Comparison of ENCODE assay signal across 8 mouse cellular contexts in genomic region chr3:69127693-69128092, GRCm38 (mm10). TPM values are rescaled to one million over a fixed set of nuclear protein-coding genes. Genes with fewer than 3 reads are reported as not detected.
DNase-seq lines count a peak whose midpoint lies in the region; ATAC-seq and TF ChIP-seq lines count a peak whose summit lies in the region.

No protein-coding gene starts in this region.

- TF ChIP-seq POLR2A in bone marrow, adult 2 months (IDR thresholded peaks at IDR 0.05; ENCODE audit: borderline replicate concordance, control insufficient read depth, low read depth, low read length): no peak

- ATAC-seq in heart, embryonic 14.5 days (ENCODE audit: insufficient number of reproducible peaks, insufficient read depth, low FRiP score, low read depth): no peak
- ATAC-seq in hindbrain, embryonic 12.5 days (ENCODE audit: low FRiP score): no peak
- ATAC-seq in liver, embryonic 13.5 days (ENCODE audit: low read depth): no peak
- no peak for ATAC-seq in neural tube, embryonic 15.5 days (ENCODE audit: low FRiP score)
- no peak for ATAC-seq in activated CD4-positive, CD25-positive, alpha-beta regulatory T cell, adult 4 months

- WGBS in heart, embryonic 14.5 days: 9% methylated on average over 9 of the region's 9 CpGs
- 6% methylated on average over 9 of the region's 9 CpGs for WGBS in bone marrow, adult 2 months
- WGBS in hindbrain, embryonic 12.5 days: 6% methylated on average over 9 of the region's 9 CpGs
- WGBS in liver, embryonic 13.5 days (ENCODE audit: insufficient replicate concordance): 9% methylated on average over 9 of the region's 9 CpGs
- WGBS in neural tube, embryonic 15.5 days: 5% methylated on average over 9 of the region's 9 CpGs

- H3K4me3 ChIP-seq in heart, embryonic 14.5 days (ENCODE audit: control insufficient read depth in 1 of 2, insufficient read depth in 1 of 2, low read depth in 1 of 2, low read length in 2 of 2): peak overlapping the region; percentile 77 to 95; a peak in 3 of 4 replicates
- H3K4me3 ChIP-seq in bone marrow, adult 2 months (replicated peaks; ENCODE audit: control insufficient read depth, low read depth, low read length): peak overlapping the region; percentile 79
- H3K4me3 ChIP-seq in hindbrain, embryonic 12.5 days: peak overlapping the region; percentile 96
- H3K4me3 ChIP-seq in liver, embryonic 13.5 days (replicated peaks): peak overlapping the region; percentile 95
- peak overlapping the region; percentile 93 for H3K4me3 ChIP-seq in neural tube, embryonic 15.5 days (replicated peaks)

- TF ChIP-seq CTCF in bone marrow, adult 2 months (IDR thresholded peaks at IDR 0.05; ENCODE audit: control insufficient read depth, insufficient read depth, low read length): no peak

- H3K9me3 ChIP-seq in heart, embryonic 14.5 days (ENCODE audit: control insufficient read depth, low read length): no peaks in the 10 kb centered on the region
- H3K9me3 ChIP-seq in hindbrain, embryonic 12.5 days (replicated peaks): no peaks in the 10 kb centered on the region
- H3K9me3 ChIP-seq in liver, embryonic 13.5 days (replicated peaks): no peaks in the 10 kb centered on the region
- H3K9me3 ChIP-seq in neural tube, embryonic 15.5 days (replicated peaks): no peaks in the 10 kb centered on the region

- peak overlapping the region in 1 of 2 experiments; percentile 95; a peak in 3 of 4 replicates for H3K27ac ChIP-seq in heart, embryonic 14.5 days (replicated peaks in 1 of 2; ENCODE audit: control insufficient read depth in 1 of 2, insufficient read depth in 1 of 2, low read depth in 2 of 2, low read length in 2 of 2)
- H3K27ac ChIP-seq in bone marrow, adult 2 months (ENCODE audit: control insufficient read depth, insufficient read depth, low read depth, low read length, poor library complexity): no peak overlapping the region; the same call in 1 of the 2 replicates
- no peak overlapping the region for H3K27ac ChIP-seq in hindbrain, embryonic 12.5 days
- peak overlapping the region; percentile 89 for H3K27ac ChIP-seq in liver, embryonic 13.5 days
- H3K27ac ChIP-seq in neural tube, embryonic 15.5 days (replicated peaks): no peak overlapping the region; the same call in 1 of the 2 replicates

- peaks cover 2 to 16% of the 10 kb centered on the region in 2 experiments; a peak in 3 of 4 replicates for H3K4me1 ChIP-seq in heart, embryonic 14.5 days (ENCODE audit: control insufficient read depth in 2 of 2, insufficient read depth in 2 of 2, low read length in 2 of 2)
- H3K4me1 ChIP-seq in bone marrow, adult 2 months (ENCODE audit: control insufficient read depth, insufficient read depth, low read length): peaks cover 1% of the 10 kb centered on the region; the same call in 1 of the 2 replicates
- H3K4me1 ChIP-seq in hindbrain, embryonic 12.5 days: peaks cover 11% of the 10 kb centered on the region; the same call in 1 of the 2 replicates
- peaks cover 24% of the 10 kb centered on the region for H3K4me1 ChIP-seq in liver, embryonic 13.5 days (replicated peaks)
- H3K4me1 ChIP-seq in neural tube, embryonic 15.5 days: peaks cover 23% of the 10 kb centered on the region

- H3K27me3 ChIP-seq in heart, embryonic 14.5 days (ENCODE audit: control insufficient read depth, insufficient read depth, low read length): no peaks in the 10 kb centered on the region
- H3K27me3 ChIP-seq in hindbrain, embryonic 12.5 days: no peaks in the 10 kb centered on the region
- H3K27me3 ChIP-seq in liver, embryonic 13.5 days: no peaks in the 10 kb centered on the region
- no peaks in the 10 kb centered on the region for H3K27me3 ChIP-seq in neural tube, embryonic 15.5 days (replicated peaks)

- DNase-seq in heart, adult 11 months: no peak
- no peak for DNase-seq in liver, embryonic 13.5 days
- no peak for DNase-seq in adrenal gland, adult 18-20 months (ENCODE audit: low spot score in 2 of 2)

- H3K9ac ChIP-seq in heart, embryonic 14.5 days (ENCODE audit: low read length): peak overlapping the region; percentile 96
- H3K9ac ChIP-seq in hindbrain, embryonic 12.5 days: no peak overlapping the region; the same call in 1 of the 2 replicates
- peak overlapping the region; percentile 97 for H3K9ac ChIP-seq in liver, embryonic 13.5 days
- H3K9ac ChIP-seq in neural tube, embryonic 15.5 days (replicated peaks): peak overlapping the region; percentile 93

- H3K36me3 ChIP-seq in heart, embryonic 14.5 days (ENCODE audit: control insufficient read depth, insufficient read depth, low read length): no peaks in the 10 kb centered on the region
- no peaks in the 10 kb centered on the region for H3K36me3 ChIP-seq in hindbrain, embryonic 12.5 days
- no peaks in the 10 kb centered on the region for H3K36me3 ChIP-seq in liver, embryonic 13.5 days
- H3K36me3 ChIP-seq in neural tube, embryonic 15.5 days: no peaks in the 10 kb centered on the region

- peak overlapping the region; percentile 72 for H3K4me2 ChIP-seq in heart, embryonic 14.5 days (ENCODE audit: low read length)
- H3K4me2 ChIP-seq in hindbrain, embryonic 12.5 days (replicated peaks): peak overlapping the region; percentile 69
- peak overlapping the region; percentile 88 for H3K4me2 ChIP-seq in liver, embryonic 13.5 days
- H3K4me2 ChIP-seq in neural tube, embryonic 15.5 days: peak overlapping the region; percentile 84

RNA-seq across cellular contexts. Expression of gene Kpna4, which starts 0.8 kb away (rescaled TPM):
- polyA plus RNA-seq in heart, embryonic 14.5 days (2014; fragmentation: Nextera tagmentation; extraction: Ambion mirVana): 27.2 and 31.2 TPM in 2 replicates
- 10.0 and 22.3 TPM in 2 replicates for polyA plus RNA-seq in bone marrow, adult 2 months (2011; ENCODE audit: insufficient read depth, insufficient read length, low replicate concordance, missing spikeins)
- 54.1 and 58.4 TPM in 2 replicates for polyA plus RNA-seq in hindbrain, embryonic 12.5 days (2016; fragmentation: Nextera tagmentation; extraction: Ambion mirVana)
- polyA plus RNA-seq in liver, embryonic 13.5 days (2015; fragmentation: Nextera tagmentation; extraction: Ambion mirVana): 16.1 and 19.3 TPM in 2 replicates
- polyA plus RNA-seq in neural tube, embryonic 15.5 days (2015; fragmentation: Nextera tagmentation; extraction: Ambion mirVana): 31.8 and 32.0 TPM in 2 replicates
- polyA plus RNA-seq in activated CD4-positive, CD25-positive, alpha-beta regulatory T cell, adult 4 months (2017; shearing (Covaris generic)): 10 to 100 TPM; 27.2 to 36.5 TPM
- 10 to 100 TPM; 77.8 to 84.7 TPM for total RNA-seq in adrenal gland, adult 18-20 months (2021)
